Mouse (Mus musculus) thymus, postnatal 36 days (tissue): ENCODE measurements around the gene Hc.

ENCODE experiments used
- DNase-seq, 2 experiments: peaks; one replicate each; pipeline ENCODE4 v3.0.0; 2022; ENCODE audit warnings: mixed read lengths in 2 of 2

Hc gene

DNA sequence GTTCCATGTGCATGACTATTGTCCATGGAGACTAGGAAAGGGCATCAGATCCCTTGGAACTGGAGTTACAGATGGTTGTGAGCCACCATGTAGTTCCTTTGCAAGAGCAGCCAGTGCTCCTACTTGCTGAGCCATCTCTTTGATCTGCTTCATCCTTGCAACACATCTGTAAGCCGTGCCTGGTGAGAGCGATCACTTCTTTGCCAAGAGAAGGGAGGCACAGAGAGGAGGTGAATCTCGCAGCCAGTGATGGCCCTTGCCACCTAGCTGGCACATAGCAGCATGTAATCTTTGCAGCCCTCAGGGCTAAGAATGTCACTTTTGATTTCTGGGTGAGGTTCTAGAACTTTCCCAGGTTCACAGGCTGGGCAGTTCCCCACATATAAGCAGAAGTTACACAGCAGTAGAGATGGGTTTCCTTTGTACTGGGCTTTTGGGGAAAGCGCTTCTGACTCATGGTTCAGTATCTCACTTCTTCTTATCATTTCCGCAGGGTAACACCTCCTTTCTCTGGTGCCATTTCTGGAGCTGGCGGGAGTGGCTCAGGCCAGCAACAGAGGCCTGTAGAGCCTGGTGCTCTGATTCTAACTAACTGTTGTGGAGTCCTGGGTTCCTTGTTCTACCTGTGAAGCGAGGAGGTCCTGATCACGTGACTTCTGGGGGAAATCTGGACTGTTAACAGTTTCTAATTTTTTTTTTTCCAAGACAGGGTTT, 84.1 kb downstream of the Hc start:
- DNase-seq: peak in 1 of 2 experiments; percentile 38

DNA sequence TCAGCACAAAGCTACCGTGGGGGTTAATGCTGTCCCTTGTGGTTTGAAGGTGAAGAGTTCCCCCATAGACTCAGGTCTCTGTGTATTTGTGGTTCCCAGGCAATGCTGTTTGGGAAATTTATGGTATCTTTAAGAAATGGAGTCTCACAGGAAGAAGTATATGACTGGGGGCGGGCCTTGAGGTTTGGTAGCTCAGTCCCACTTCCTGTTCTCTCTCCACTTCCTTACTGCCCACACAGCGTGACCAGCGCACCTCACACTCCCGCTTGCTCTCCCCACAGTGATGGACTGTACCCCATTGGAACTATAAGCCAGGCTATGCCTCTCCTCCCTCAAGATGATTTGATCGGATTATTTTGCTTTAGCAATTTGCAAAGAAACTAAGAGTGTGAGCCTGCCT, 84.8 kb downstream of the Hc start:
- DNase-seq: peak in 1 of 2 experiments; percentile 55

DNA sequence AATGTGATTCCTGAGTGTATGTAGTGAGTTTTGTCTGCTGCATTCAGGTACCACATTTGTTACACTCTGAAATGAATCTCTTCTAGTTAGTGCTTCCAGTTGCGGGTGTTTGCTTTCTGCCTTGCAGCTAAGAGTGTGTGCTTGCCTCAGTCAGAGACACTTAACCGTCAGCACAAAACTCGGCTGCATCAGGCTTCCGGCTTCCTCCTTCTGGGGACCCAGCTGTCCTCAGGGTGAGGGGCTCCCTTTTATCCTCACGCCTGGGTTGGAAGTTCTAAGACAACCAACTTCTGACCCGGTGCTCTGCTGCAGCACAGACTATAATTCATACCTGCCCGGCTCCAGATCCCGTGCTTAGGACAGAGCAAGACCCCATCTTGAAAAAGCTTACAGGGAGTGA, 88.2 kb downstream of the Hc start:
- DNase-seq: peak in 1 of 2 experiments; percentile 64

DNA sequence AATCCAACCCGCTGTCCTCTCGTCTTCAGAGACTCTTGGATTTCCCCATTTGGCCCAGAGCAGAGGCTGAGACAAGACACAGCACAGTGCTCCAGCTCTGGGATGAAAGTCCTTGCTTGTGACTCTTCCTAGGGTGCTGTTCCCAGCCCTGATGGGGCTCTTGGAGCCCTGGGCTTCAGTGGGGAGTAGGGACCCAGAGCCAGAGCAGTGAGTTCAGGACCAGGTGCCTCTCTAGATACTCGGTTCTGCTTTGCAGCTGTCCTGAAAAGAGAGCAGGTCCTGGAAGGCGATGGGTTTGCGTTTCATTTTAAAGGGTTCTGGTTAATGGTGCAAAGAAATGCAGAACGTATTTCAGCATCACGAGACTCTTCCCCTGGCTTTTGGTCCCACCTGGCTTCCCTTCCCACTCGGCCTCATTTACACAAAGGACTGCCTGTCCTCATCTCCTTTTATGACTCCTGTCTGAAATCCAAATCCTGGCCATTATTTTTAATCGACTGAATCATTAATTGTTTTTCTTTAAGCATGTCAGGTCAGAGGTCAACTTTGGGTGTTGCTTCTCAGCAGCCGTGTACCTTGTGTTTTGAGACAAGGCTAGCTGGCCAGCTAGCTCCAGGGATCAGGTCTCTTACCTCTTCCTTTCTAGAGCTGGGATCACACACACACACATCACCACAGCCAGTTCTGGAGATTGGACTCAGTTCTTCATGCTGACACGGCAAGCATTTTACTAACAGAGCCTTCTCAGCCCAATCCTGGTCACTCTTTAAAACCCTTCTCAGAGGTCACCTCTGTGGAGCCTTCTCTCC, 90.0 kb downstream of the Hc start:
- DNase-seq: no peak

DNA sequence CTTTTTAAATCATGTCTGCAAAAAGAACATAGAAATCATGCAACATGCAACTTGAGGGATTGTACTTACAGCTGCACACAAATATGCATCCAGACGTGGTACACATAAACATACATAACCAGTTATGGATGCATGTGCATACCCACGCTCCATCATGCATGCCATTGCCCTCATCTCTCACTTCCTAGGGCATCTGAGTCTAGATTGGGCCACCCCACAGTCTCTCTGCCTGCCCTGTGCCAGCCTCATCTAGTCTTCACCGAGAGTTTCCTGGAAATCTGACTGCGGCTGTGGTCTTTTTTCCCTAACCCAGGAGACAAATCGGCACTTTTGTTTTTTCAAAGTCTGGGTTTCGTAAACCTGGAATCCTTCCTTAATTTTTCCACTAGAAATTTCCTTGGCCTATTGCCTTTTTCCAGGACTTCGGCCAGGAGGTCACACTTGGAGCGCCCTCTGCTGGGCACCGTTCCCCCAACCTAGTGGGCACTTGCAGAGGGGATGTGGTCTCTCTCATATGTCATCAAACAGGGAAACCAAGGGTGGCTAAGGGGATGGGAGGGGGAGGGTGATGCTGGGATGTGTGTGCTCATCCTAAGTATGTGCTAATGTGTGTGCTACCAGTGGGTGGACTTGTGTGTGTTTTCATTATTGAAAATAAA, 91.0 kb downstream of the Hc start:
- DNase-seq: peak; percentile 77 to 81

DNA sequence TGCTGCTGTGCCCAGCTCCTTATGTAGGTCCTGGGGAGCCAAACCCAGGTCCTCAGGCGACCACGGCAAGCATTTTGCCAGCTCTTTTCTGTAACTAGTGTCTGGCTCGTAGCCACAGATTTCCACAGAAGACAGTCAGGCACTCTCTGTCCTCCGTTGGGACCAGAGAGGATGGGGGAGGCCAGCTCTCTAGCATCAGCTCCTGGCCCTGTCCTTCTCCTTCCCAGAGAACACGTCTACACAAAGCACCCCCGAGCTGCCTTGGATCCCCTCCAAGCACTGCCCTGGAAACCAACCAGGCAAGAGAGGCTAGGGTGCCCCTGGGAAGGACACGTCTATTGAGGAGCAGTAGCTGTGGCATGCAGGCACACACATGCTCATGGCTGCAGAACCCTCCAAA, 92.1 kb downstream of the Hc start:
- DNase-seq: no peak

DNA sequence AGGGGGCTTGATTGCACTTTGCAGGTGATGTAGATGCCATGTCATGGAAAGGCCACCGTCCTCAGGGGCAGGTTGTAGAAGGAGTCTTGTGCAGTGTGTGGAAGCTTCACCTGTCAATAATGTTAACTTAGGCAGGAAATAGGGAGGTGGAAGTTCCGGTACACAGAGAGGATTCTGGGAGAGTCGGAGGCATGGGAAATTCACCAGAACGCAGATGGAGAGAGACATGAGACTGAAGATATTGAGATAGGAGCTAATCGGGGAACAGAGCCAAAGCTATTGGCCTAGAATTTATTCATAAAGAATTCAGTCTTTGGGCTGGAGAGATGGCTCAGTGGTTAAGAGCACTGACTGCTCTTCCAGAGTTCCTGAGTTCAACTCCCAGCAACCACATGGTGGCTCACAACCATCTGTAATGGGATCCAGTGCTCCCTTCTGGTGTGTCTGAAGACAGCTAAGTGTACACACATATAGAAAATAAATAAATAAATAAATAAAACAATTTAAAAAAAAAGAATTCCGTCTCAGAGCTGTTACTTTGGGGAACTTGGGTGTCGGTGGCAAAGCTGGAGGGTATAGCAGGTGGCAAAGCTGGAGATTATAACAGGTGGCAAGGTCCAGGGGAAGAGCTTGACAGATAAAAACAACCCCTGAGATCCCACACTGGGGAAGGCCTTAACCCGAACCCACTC, 94.8 kb downstream of the Hc start:
- DNase-seq: no peak

DNA sequence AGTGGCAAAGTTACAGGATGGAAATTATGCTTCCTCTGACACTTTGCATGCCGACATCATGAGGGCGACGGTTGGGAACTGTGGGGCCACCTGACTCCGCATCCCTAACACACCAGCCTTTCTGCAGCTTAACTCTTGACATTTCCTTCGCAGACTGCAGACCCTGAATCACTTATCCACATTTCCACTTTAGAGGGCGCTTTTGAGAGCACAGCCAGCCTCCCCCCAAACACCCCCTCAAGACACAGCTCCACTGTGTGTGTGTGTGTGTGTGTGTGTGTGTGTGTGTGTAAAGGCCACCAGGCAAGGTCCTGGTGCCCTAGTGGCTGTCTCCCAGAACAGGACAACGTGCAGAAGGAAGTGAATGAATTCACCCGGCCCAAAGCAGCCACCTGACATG, 95.4 kb downstream of the Hc start:
- peak; percentile 48 to 53 for DNase-seq

DNA sequence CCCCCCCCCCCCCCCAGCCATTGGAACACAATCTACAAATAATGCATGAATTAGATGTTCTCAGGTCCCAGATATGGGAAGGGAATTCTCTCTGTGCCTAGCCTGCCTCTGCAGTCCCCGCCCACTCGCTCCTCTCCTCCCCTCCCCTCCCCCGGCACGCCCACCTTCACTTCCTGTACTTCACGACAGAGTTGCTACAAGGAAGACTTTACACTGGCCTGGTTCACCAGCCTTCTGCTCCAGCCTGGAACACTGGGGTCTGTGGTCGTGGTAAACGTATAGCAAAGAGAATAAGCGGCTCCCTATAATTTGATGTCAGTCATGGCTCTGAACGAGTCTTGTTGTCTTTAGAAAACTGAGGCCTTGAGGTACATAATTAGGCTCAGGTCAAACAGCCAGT, 95.9 kb downstream of the Hc start:
- DNase-seq: peak; percentile 88 to 89

DNA sequence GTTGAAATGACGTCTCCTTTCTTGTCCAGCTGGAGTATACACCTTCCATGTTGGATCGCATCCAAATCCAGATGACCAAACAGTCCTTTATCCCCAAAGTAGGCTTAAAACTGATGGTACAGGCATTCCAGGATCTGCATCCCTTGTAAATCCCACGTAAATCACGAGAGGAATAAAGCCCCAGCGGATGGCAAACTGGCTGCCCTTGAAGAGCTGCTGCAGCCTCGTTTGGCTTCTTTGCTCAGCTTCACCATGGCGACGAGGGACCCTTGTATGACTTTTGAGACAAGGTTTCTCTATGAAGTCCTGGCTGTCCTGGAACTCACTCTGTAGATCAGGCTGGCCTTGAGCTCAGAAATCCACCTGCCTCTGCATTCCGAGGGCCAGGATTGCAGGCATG, 96.6 kb downstream of the Hc start:
- DNase-seq: peak in 1 of 2 experiments; percentile 39

DNA sequence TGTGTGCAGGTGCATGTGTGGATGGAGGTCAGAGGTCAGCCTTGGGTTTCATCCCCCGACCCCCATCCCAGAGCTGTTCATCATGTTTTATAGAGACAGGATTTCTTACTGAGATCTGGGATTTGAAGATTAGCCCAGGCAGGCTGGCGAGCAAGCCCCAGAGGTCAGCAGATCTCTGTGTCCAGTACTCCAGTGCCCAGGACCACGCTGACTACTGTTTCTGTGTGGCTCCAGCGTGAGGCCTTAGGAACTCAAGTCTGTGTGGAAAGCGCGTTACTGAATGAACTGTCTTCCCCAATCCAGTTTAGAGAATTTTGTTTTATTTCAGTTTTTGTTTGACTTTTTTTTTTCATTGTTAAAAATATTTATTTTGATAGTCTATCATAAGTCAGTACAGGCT, 97.0 kb downstream of the Hc start:
- peak in 1 of 2 experiments; percentile 37 for DNase-seq

DNA sequence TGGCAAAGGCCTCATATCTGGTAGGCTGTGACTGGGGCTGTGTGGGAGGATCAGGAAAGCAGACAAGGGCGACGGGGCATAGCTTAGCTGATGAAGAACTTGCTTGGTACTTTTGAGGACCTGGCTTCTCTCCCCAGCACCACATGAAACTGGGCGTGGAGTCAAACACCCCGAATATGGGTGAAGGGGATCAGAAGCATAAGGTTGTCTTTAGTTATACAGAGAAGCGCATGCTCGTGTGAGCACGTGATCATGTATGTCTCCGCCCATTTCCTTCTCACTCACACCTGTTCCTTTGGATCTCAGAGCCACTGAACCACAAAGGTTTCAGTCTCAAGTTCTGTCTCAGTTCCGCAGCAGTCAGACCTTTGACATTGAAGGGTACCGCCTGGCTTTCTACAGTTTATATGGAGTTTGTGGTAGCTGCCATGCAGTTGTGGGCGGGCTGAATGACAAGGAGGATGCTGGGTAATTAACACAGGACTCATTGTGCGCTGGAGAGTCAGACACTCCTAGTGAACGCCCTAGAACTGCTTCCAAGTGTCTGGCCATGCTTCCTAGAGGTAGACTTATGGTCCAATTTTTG, 97.8 kb downstream of the Hc start:
- peak; percentile 83 to 90 for DNase-seq

DNA sequence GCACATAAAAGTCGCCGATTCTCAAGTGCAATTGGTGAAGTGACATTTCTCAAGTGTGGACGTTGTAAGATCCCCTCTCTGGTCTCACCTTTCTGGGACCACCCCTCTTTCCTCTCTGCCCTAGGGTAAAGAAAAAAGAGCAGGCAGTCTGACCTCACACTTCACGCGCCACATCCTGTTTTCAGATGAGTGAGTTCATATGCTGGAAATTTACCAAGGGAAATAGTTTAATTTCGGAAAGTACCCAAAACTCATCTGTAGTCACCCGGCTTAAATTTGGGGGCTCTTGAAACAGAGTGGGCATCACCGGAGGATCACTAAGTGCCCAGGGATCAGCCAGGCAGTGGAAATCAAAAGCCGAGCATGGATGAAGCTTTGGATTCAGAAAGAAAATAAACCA, 98.3 kb downstream of the Hc start:
- peak; percentile 64 to 74 for DNase-seq

DNA sequence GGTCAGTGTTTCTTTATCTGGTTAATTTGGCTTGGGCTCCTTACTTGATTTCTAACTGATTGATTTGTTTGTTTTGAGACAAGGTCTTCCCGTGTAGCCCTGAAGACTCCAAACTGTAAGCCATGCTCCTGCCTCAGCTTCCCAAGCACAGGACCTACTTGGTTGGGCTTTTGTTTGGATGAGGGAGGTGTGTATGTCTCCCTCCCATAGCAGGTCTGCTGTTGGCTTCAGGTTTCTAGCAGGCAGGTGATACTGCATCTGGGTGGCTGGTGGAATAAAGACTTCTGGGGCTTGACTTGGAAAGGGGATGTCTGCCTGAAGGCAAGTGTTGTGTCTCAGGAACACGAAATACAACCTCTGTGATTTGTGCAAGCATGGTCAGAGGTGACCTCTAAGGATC, 99.0 kb downstream of the Hc start:
- DNase-seq: peak in 1 of 2 experiments; percentile 39

DNA sequence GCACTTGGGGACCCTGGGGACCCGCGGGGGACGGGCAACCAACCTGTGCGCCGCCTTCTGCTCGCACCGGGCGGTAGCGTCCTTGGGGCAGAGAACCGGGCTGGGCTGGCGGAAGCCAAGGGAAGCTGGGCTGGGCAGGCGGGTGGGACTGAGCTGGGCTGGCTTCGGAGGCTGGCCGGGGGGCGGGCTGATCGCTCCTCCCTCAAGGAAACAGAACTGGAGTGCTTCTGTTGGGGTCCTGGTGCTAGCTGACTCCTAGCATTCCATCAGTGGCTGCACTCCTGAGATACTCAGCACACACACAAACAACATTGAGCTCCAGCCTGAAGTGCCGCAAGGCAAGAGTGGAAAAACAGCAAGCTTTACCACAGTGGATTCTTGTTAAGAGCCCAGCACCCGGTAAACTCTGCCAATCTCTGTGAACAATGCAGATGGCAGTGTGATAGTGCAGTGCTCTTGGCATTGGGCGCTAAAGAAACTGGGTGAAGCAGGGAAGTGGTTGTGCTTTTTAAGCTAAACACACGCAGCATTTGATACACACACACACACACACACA, 99.7 kb downstream of the Hc start, which contains the start of gene Traf1:
Gene Traf1 (minus strand): TSS at position 292 of the 556 bp plus-strand sequence.
- DNase-seq: peak; percentile 63 to 72

DNA sequence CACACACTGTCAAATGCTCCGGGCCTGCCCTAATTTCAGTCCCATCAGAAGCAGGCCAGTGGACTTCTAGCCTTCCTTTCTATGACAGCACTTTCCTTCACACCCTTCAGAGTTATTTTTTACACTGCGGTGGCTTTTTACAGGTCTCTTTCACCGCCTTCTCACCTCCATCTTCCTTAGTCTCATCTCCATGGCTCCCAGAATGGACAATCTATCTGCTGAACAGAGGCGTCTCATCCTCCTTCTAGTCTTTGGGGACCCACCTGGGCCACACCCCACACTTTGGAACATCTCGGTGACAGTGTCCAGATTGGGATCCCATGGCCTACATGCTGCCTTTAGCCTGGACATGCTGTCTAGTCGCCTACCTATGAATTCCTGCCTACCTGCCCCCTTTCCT, 100.3 kb downstream of the Hc start:
- DNase-seq: no peak

DNA sequence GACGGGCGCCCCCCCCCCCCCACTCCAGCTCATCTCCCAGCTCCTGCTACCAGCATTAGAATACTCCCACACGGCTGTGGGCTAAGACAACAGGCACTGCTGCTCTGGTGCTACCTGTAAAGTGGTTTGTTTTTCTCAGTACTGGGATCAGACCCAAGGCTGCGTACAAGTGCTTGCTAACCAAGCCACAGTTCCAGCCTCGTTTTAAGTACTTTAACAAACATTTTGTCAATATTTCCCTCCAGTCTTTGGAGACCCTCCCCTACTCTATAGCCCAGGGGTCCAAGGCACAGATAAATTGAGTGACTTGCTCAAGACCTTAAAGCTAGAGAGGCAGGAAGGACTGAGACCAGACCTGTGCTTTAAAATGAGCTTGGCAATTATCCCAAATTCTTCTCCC, 100.8 kb downstream of the Hc start:
- no peak for DNase-seq

DNA sequence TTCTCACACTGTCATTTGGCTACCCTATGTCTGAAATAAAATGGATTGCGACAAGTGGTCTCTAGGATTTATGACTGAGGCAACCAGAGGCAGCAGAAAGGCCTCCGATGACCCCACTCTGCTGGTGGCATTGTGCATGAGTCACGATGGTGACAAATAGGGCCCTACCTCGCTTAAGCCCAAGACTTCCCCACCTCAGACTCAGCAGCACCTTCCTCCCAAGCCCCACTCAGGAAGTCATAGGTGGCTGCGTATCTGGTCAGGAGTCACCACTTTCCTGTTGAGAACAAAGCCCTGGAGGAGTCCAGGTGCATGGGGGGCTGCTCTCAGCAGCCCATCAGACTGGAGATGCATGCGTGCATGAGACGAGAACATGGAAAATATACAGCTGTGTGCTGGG, 102.7 kb downstream of the Hc start:
- DNase-seq: peak; percentile 56 to 73

DNA sequence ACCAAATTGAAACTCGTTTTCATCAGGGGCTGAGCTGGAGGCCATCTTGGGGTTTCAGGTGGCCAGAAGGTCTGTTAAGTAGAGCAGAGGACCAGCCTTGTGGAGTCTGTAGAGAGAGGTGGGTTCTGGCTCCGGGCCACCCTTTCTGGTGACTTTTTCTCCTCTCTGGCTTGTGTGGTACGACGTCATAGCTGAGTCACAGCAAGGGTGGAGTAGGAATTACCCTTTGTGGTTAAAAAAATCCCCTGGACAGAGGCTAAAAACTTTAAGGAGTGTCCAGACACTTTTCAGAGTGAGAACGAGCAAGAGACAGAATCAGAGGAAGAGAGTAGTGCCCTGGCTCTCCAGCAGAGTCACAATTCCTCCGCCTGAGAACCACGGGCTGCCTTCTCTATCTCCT, 103.2 kb downstream of the Hc start:
- DNase-seq: no peak

DNA sequence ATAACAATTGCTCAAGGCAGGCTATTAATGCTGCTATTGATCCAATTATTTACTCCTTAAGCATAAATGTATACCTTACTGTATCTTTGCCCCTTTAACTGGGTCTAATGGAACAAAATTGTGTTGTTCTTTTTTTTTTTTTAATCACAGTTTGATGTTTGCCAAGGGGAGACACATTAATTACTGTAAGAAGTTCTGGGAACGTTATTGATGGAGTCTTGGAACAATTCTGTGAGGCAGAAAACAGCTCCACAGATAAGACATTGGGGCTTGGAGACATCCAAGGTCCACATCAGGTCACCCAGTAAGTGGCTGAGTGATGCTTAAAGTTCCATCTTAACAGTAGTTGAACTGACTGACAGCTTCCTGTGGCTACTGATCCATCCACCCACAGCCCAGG, 103.8 kb downstream of the Hc start:
- no peak for DNase-seq

DNA sequence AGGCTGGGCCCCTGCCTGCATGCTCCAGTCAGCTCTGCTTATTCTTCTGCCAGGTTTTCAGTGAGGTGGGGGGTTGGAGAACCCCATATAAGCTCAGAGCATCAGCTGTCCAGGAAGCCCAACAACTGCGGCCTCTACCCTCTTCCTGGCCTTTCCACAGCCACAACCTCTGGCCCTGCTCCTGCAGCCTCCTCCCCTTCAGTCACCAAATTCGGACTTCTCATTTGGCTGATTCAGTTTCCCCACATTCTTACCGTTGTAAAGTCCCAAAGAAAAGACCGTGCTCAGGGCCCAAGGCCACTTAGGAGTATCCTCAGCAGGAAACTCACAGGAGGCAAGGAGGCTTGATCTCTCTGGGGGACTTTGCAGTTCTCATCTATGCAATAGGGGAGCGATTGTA, 104.3 kb downstream of the Hc start:
- DNase-seq: no peak

DNA sequence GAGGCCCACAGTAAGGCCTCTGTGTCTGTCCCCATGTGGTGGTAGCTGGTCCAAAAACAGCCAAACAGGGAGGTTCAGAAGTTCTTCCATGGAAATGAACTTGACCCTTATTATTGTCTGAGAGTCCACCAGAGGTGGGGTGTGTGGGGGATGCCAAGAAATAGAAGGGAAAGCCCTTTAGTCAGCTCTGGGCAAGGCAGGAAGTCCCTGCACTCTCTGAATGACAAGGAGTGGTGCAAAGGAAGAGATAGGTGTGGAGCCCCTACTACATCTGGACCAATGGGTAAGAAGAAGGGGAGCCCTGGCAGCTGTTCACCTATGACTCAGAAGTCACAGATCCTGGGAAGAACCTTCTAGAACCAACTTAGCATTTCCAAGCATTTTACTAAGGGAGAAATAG, 106.9 kb downstream of the Hc start:
- no peak for DNase-seq
